Mouse (Mus musculus) heart, postnatal 10 days (tissue): ENCODE data around the gene Dab2ip. TPM values are rescaled to one million over a fixed set of nuclear protein-coding genes. Genes with fewer than 3 reads are reported as not detected.

ENCODE experiments used
- DNase-seq, 2 experiments: peaks; one replicate each; pipeline ENCODE4 v3.0.0; 2021
- intact Hi-C: fragments of 180-260 bp; cut with DNase I; formaldehyde crosslinking; loops from one replicate; pipeline ENCODE4 v1.15.1; 2025
- total RNA-seq, 2 experiments: library from RNA; stranded (reverse); gene quantifications; 2 replicates each; pipeline ENCODE4 v1.2.3; 2021

The Dab2ip gene
- total RNA-seq, 2 experiments from 2014 or later, result 55.7 to 64.7 TPM

- DNase-seq, result no peak
- intact Hi-C loops, result no loop called here
These were observed 60.9 kb downstream of the Dab2ip start for GRCm38 (mm10) chr2:35618981-35619380.

- intact Hi-C loops, result no loop called here
- DNase-seq, result peak in 1 of 2 experiments; percentile 58
These were observed 61.5 kb downstream of the Dab2ip start for GRCm38 (mm10) chr2:35619532-35619931.

- no peak for DNase-seq
- intact Hi-C loops, result no loop called here
These were observed 62.5 kb downstream of the Dab2ip start for GRCm38 (mm10) chr2:35620364-35621224.

- intact Hi-C loops, result no loop called here
- DNase-seq, result no peak
These were observed 63.1 kb downstream of the Dab2ip start for GRCm38 (mm10) chr2:35621225-35621519.

GRCm38 (mm10) chr2:35621796-35622195 lies 63.7 kb downstream of the Dab2ip start:
- intact Hi-C loops, result no loop called here
- peak; percentile 65 to 70 for DNase-seq

- DNase-seq, result no peak
- intact Hi-C loops, result no loop called here
These were observed 64.4 kb downstream of the Dab2ip start for GRCm38 (mm10) chr2:35622261-35623103.

- DNase-seq, result no peak
- intact Hi-C loops, result no loop called here
These were observed 65.0 kb downstream of the Dab2ip start for GRCm38 (mm10) chr2:35623104-35623377.

GRCm38 (mm10) chr2:35623431-35624148 lies 65.5 kb downstream of the Dab2ip start:
- intact Hi-C loops, result no loop called here
- DNase-seq, result peak in 1 of 2 experiments; percentile 28

- no peak for DNase-seq
- intact Hi-C loops, result no loop called here
These were observed 66.4 kb downstream of the Dab2ip start for GRCm38 (mm10) chr2:35624380-35625006.

- intact Hi-C loops, result no loop called here
- DNase-seq, result no peak
These were observed 66.9 kb downstream of the Dab2ip start for GRCm38 (mm10) chr2:35625007-35625380.

GRCm38 (mm10) chr2:35625526-35625925 lies 67.5 kb downstream of the Dab2ip start:
- no peak for DNase-seq
- intact Hi-C loops, result no loop called here

GRCm38 (mm10) chr2:35626181-35626727 lies 68.2 kb downstream of the Dab2ip start:
- intact Hi-C loops, result no loop called here
- DNase-seq, result no peak

GRCm38 (mm10) chr2:35627298-35627898 lies 69.3 kb downstream of the Dab2ip start:
- intact Hi-C loops, result no loop called here
- peak in 1 of 2 experiments; percentile 33 for DNase-seq

GRCm38 (mm10) chr2:35628052-35628451 lies 70.0 kb downstream of the Dab2ip start:
- intact Hi-C loops, result no loop called here

GRCm38 (mm10) chr2:35628656-35629055 lies 70.6 kb downstream of the Dab2ip start:
- intact Hi-C loops, result no loop called here
- DNase-seq, result no peak

More at GRCm38 (mm10) chr2:35628052-35628451, 70.0 kb downstream of the Dab2ip start:
- DNase-seq, result no peak

GRCm38 (mm10) chr2:35629126-35629525 lies 71.1 kb downstream of the Dab2ip start:
- intact Hi-C loops, result no loop called here
- DNase-seq, result no peak

GRCm38 (mm10) chr2:35633392-35633791 lies 75.3 kb downstream of the Dab2ip start:
- intact Hi-C loops, result no loop called here
- no peak for DNase-seq

GRCm38 (mm10) chr2:35634963-35635362 lies 76.9 kb downstream of the Dab2ip start:
- DNase-seq, result no peak
- intact Hi-C loops, result no loop called here

- intact Hi-C loops, result no loop called here
- DNase-seq, result no peak
These were observed 77.5 kb downstream of the Dab2ip start for GRCm38 (mm10) chr2:35635541-35635940.

- intact Hi-C loops, result no loop called here
These were observed 79.9 kb downstream of the Dab2ip start for GRCm38 (mm10) chr2:35637880-35638535.

More at GRCm38 (mm10) chr2:35637880-35638535, 79.9 kb downstream of the Dab2ip start:
- DNase-seq, result no peak
